ENCODE assay signal across 30 mouse cellular contexts in the genomic region with DNA sequence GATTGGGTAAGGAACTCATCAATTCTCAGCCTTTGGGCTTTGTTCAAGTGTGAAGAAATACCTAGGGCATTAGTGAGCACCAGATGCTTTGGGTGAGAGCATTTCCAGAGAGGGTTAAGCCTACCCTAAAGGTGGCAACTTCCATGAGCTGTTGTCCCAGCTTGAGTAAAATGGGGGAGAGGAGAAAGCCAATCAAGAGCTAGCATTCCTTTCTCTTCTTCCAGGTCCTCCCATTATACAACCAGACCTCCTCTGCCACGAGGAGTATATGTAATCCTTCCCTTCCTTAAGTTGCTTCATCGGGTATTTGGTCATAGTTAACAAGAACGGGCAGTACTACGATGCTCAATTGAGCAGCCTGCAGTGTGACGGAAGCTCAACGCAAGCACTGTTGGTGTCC.
"Had no signal": no experiment of that assay in that cellular context is flagged by ENCODE, and none has a peak within 500 bp of the region (broad histone marks: within the 10 kb centered on the region; RNA-seq: fewer than 3 reads in every experiment).

No protein-coding gene starts in this region.

- H3K9me3 ChIP-seq: limb, embryonic 12.5 days; limb, embryonic 13.5 days; limb, embryonic 15.5 days; liver, embryonic 12.5 days; liver, embryonic 13.5 days; liver, embryonic 15.5 days; lung, embryonic 15.5 days; midbrain, embryonic 10.5 days; midbrain, embryonic 13.5 days; midbrain, embryonic 15.5 days had no signal

- H3K27ac ChIP-seq: left cerebral cortex, adult 2 months; limb, embryonic 12.5 days; limb, embryonic 13.5 days; limb, embryonic 15.5 days; liver, embryonic 12.5 days; liver, embryonic 13.5 days; liver, embryonic 14.5 days; liver, embryonic 15.5 days; lung, embryonic 15.5 days; macrophage; midbrain, embryonic 10.5 days; midbrain, embryonic 12.5 days; midbrain, embryonic 13.5 days; midbrain, embryonic 15.5 days had no signal

- H3K4me1 ChIP-seq: midbrain, embryonic 12.5 days had no signal

- H3K27me3 ChIP-seq: limb, embryonic 12.5 days; limb, embryonic 13.5 days; limb, embryonic 15.5 days; liver, embryonic 12.5 days; liver, embryonic 13.5 days; liver, embryonic 15.5 days; lung, embryonic 15.5 days; midbrain, embryonic 15.5 days had no signal

- ATAC-seq: liver, embryonic 12.5 days; liver, postnatal 0 days; lung, postnatal 0 days; midbrain, embryonic 13.5 days; midbrain, embryonic 15.5 days had no signal

- H3K4me3 ChIP-seq: left cerebral cortex, adult 2 months; limb, embryonic 12.5 days; limb, embryonic 13.5 days; limb, embryonic 15.5 days; liver, embryonic 12.5 days; liver, embryonic 13.5 days; liver, embryonic 15.5 days; lung, embryonic 15.5 days; megakaryocyte, embryonic 14.5 days; midbrain, embryonic 10.5 days; midbrain, embryonic 12.5 days; midbrain, embryonic 13.5 days; midbrain, embryonic 15.5 days; myocyte had no signal

- H3K4me2 ChIP-seq: limb, embryonic 12.5 days; limb, embryonic 13.5 days; limb, embryonic 15.5 days; liver, embryonic 11.5 days; liver, embryonic 12.5 days; liver, embryonic 13.5 days; liver, embryonic 15.5 days; lung, embryonic 14.5 days; lung, embryonic 15.5 days; midbrain, embryonic 11.5 days; midbrain, embryonic 12.5 days; midbrain, embryonic 13.5 days; midbrain, embryonic 15.5 days had no signal

- H3K36me3 ChIP-seq: limb, embryonic 12.5 days; limb, embryonic 13.5 days; limb, embryonic 15.5 days; liver, embryonic 12.5 days; liver, embryonic 13.5 days; liver, embryonic 15.5 days; lung, embryonic 15.5 days; midbrain, embryonic 10.5 days; midbrain, embryonic 12.5 days; midbrain, embryonic 13.5 days; midbrain, embryonic 15.5 days had no signal

- H3K9ac ChIP-seq: limb, embryonic 12.5 days; limb, embryonic 13.5 days; limb, embryonic 15.5 days; liver, embryonic 12.5 days; liver, embryonic 13.5 days; liver, embryonic 14.5 days; liver, embryonic 15.5 days; liver, postnatal 0 days; lung, embryonic 14.5 days; lung, embryonic 15.5 days; midbrain, embryonic 12.5 days; midbrain, embryonic 13.5 days; midbrain, embryonic 15.5 days had no signal

- DNase-seq: left cerebral cortex, postnatal 4 days; liver; liver, embryonic 13.5 days; liver, postnatal 0 days; lung, adult 18-20 months; lung, adult 2 months; lung, embryonic 14.5 days; lung, postnatal 10 days; lung, postnatal 14 days; lung, postnatal 36 days; lung, postnatal 4 days; midbrain, embryonic 14.5 days had no signal
